Mouse (Mus musculus): ENCODE data around the gene Rspo1. TPM values are rescaled to one million over a fixed set of nuclear protein-coding genes. Genes with fewer than 3 reads are reported as not detected.
A peak's percentile ranks its signal among the peaks of the same experiment; 100 is the strongest.
"Not testable (repeated sequence)": the region's sequence is repeated elsewhere in the genome, so short reads cannot be mapped to it uniquely, and the experiment has no call there.

Gene Rspo1
- 10 to 100 TPM; 13.0 to 18.6 TPM for total RNA-seq (2021)
- long read RNA-seq, experiment 1, transcript Rspo1-201 (6 exons, 1,834 nt) = major isoform, 31 of 32 reads
- long read RNA-seq, experiment 1, partial matches to known transcripts = 0 of 32 reads
- long read RNA-seq, experiment 1, other reads (novel, unspliced or antisense) = 1 of 32 reads
- long read RNA-seq, experiment 2, transcript Rspo1-201 (6 exons, 1,834 nt) = major isoform, 25 of 29 reads
- long read RNA-seq, experiment 2, partial matches to known transcripts = 2 of 29 reads
- long read RNA-seq, experiment 2, other reads (novel, unspliced or antisense) = 2 of 29 reads

DNA sequence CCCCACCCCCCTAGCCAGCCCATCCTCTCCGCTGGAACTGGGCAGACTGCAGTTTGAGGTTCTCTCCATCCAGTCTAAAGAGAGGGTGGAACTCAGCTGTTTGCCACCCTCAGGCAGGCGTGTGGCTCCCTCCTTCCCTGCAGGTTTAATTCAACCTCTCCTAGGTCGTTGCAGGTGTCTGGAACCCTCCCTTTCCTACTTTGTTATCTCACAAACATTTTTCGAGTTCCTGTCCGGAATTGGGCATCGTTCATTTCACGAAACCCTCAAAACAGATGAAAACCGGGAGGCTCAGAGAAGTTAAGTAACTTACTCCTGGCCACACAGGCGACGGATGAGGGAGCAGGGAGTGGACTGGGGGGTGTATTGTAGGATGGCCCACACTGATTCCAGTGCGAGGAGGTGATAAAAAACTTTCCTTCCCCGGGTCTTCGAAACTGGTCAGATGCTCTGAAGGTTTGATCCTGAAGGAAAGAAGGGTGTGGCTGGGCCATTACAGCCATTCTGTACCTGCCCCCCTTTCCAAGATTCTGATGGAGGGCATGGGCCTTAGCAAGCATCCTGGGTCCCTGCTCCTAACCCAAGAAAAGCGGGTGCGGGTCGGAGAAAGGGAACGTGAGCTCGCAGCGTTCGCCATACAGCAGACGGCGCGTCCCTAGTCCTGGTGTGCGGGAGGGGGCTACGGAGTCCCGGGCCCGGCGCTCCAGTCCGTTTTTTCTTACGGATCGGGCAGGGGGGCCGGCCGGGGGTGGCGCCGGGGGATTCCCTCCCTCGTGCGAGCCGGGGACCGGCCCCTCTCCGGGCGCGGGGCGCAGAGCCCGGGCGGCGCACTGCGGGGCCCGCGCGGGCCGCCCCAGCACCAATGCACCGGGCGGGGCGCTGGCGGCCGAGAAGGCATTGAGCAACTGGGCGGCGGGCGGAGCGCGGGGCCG, at the start of gene Rspo1:
TSS of gene Rspo1 (plus strand) at position 760 of the 932 bp plus-strand sequence.
- no peak for DNase-seq (ENCODE audit: low spot score in 2 of 2)

DNA sequence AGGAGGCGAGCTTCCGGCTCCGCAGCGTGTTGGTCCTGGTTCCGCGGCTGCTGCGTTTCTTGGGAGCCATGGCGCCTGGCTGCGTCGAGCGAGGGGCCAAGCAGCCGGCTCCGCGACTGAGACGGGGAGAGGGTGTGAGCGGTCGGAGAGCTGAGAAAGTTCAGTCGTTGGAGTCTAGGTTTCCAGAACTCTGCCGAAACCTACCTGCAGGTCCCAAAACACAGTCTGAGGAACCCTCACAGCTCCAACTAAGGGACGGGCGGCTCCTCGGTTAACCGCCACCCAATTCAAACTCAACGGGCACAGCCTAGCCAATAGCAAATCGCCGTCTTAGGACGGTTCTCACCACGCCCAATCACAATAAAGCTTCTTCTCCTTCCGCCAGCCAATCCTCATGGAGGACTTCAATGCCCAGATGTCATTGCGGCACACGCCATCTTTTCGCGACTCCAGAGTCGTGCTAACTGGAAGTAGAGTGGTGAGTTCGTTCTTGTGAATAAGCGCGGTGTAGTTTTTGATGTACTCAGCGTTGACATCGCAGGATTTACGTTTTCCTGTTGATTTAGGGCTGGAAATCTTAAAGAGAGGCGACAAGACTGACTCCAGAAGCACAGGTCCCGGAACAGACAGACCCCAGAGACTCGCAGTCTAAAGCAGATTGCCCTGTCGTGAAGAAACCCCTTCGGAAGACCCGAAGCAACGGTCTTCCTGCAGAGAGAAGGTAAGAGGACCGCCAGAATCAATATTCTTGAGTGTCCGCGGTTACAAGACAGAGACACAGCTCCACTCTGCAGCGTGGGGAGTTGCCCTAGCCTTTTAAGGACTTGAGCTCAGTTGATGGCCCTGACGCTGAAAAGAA, 49.4 kb upstream of the Rspo1 start, which contains the start of gene 9930104L06Rik:
TSS of gene 9930104L06Rik (plus strand) at position 436 of the 859 bp plus-strand sequence.
- peak; percentile 91 to 98 for DNase-seq (ENCODE audit: low spot score in 2 of 2)

DNA sequence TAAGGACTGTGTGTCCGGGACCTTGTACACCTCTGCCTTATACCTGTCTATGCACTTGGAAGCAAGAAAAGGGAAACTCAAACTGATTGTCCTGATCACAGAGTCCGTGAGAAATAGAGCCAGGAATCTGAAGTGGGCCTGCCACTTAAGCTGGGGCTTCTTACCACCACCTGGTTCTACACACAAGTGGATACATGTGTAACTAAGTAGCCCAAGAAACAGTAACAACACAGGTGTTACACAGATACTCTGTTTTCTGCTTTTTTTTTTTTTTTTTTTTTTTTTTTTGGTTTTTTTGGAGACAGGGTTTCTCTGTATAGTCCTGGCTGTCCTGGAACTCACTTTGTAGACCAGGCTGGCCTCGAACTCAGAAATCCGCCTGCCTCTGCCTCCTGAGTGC, 47.0 kb upstream of the Rspo1 start, which contains the start of gene Cdca8:
TSS of gene Cdca8 (minus strand) at position 101 of the 400 bp plus-strand sequence.
- not testable (repeated sequence) for DNase-seq (ENCODE audit: low spot score in 2 of 2)

DNA sequence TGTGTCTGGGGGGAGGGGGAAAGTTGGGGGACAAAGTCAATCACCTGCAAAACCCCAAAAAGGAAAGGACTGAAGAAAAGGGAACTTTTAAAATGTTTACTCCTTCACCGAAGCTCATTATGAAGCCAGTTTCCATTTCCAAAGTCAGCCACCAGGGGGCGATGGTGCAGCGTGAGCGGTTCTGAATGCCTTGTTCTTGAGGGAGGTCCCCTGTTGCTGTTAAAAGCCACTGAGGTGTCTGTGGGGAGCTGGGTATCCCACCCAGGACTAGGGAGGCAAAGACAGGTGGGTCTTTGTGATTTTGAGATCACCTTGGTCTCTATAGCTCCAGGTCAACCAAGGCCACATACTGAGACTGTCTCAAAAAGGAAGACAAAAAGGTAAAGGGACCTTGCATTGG, 43.2 kb upstream of the Rspo1 start:
- DNase-seq (ENCODE audit: low spot score in 2 of 2) = peak; percentile 79 to 85

DNA sequence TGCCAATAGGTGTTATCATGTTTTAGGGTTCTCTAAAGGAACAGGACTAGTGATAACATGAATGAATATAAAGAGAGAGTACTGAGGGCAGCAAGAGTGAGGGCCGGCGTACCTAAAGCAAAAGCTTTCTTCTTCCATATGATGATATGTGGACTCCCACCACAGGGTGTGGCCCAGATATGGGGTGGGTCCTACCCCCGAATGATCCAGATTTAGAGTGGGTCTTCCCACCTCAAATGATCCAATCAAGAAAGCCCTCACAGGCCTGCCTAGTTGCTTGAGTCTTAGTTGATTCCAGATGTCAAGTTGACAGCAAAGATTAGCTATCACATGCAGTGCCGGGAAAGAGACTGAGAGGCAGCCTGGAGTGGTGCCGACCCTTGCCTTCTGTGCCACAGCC, 42.4 kb upstream of the Rspo1 start:
- DNase-seq (ENCODE audit: low spot score in 2 of 2) = no peak

DNA sequence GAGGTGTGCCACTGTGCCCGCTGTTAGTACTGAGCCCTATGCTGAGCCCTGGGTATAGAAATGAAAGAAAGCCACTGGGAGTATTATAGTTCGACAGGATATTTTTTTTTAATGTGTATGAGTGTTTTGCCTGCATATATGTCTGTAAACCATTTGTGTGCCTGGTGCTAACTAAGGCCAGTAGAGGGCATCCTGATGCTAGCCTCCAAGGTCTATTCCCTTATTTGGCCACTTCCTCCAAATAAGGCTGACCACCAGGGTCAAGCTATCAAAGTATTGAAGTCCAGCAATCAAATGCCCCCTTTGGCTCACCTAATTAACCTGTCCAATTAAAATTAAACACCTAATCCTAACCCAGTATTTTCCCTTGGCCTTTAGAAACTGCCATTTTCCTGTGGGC, 41.3 kb upstream of the Rspo1 start:
- DNase-seq (ENCODE audit: low spot score in 2 of 2) = no peak

DNA sequence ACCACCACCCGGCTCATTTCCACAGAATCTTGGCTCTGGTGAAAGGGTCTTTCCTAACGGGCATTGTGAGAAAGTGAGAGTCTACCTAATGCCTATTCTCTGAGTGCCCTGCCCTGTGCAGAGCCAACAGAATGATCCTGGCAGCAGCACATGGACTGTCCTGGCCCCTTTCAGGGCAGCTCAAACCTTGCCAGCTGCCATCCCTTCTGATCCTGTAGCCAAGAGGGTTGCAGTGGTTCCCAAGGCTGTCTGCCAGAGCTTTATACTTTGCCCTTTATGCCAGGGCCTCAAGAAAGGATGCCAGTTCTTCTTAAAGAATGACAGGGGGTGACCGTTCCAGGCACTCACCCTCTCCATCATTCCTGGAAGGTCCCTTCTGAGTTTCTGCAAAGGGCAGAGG, 36.7 kb upstream of the Rspo1 start:
- DNase-seq (ENCODE audit: low spot score in 2 of 2) = no peak

DNA sequence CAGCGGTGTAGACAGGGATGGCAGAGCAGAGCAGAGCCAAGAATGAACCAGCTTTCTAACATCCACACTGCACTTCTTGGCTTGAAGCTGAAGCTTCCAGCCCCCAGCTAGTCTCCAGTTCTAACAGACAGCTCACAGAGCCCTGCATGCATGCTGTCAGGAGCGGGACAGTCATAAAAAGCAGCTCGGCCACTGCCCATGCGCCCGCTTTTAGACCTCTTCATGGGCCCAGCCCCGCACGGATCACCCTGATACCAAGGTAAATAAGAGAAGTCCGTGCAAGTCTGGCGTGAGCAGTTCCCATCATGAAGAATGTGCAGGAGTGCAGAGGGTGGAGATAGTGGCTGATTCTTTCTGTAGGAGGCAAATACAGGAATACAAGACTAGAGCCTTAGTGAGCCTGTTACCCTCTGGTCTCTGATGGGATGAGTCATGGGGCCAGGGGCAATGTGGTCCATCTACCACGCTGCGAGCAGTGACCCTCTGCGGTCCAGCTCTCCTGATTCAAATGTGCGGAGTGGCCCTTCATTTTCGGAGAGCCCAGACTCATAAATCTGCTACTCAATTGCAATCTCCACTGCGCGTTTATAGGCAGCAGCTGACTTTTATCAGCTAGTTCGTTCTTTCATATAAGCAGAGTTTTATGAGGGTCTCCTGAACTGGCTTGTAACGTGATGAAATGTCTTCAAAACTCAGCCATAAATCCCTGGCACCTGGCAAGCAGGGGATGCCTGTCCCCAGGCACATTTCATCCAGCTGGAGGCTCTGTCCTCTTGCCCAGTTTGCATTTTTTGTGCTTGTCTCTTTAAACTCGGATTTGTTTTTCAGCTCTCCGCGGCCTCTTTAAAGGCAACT, 35.8 kb upstream of the Rspo1 start:
- no peak for DNase-seq (ENCODE audit: low spot score in 2 of 2)

DNA sequence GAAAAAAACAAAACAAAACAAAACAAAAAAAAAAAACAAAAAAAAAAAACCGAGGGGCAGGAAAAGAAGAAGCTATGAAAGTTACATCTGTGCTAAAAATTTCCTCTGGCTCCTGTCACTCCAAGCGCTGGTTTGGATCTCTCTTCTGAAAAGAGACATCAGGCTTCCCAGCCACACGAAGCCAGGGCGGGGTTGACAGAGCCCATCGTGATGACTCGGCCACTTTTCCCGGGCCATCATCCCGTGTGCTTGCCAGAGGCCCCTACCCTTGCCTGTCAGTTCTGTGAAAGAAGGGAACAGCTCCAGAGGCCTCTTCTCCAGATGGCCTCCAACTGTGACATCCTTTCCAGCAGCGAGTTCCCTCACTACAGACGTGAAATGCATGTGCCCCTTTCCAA, 35.2 kb upstream of the Rspo1 start:
- DNase-seq (ENCODE audit: low spot score in 2 of 2) = no peak

DNA sequence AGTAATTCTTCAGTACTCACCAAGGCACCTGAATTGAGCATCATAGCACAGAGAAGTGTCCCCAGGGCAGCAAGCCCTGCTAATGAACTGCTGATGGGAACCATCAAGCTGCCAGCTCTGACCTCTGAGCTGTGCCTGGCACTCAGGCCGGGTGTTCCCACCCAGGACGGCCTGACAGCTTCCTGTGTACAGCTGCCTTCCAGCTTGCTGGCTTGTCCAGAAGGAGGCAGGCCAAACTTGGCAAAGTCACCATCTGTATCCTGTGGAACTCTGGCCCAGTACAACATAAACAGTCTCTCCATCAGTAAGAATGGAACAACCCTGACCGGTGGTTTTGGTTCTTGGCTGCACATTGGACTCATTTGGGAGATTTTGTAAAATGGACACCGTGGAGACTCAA, 32.7 kb upstream of the Rspo1 start:
- DNase-seq (ENCODE audit: low spot score in 2 of 2) = no peak

DNA sequence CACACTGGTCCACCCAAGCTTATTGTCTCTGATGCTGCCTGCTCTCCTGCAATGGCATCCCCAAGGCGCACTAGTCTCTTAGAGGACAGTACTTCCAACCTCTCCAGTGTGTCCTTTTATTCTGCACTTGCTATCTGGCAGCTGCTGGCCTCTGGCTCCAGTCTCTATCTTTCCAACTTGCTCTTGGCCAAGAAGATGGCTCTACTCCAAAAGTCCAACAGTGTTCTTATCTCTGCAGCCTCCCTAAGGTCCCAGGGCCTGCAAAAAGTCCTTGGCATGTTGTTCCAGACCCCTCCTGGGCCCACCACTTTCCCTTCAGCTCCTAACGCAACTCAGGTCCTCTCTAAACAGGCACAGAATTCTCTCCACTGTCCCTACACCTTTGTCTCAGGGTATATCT, 28.9 kb upstream of the Rspo1 start:
- DNase-seq (ENCODE audit: low spot score in 2 of 2) = no peak

DNA sequence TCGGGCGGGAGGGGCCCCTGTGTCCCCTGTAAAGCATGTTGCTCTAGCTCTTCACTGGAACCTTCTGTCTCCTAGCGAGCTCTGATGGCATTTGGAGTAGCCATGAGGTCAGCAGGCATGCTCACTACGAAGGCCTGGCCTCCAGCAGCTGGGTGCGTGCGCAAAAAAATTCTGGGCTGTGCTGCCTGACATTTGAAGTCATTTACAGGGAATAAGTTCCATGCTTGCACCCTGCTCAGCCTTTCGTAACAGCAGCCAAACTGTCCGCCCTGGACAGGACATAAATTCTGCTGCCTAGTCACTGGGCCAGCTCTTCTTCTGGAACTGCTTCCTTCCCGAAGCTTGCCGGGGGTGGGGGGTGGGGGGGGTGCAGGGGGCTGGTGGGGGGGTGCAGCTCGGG, 27.2 kb upstream of the Rspo1 start:
- no peak for DNase-seq (ENCODE audit: low spot score in 2 of 2)

DNA sequence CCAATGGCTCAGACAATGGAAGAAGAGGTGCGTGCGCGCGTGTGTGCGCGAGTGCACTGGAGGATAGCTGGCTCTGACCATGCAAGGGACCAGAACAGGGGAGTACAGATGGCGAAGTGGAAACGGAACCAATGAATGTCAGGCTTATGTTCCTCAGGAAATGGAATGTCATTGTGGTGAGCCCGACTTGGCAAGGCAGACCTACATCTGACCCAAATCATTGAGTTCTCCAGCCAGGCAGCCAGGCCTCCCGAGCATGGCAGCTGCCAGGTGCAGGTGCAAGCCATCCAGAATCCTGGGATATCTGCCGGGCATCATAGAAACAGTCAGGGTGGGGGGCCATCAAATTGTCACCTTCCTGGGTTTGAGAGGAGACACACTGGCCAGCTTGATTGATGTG, 25.3 kb upstream of the Rspo1 start:
- no peak for DNase-seq (ENCODE audit: low spot score in 2 of 2)

DNA sequence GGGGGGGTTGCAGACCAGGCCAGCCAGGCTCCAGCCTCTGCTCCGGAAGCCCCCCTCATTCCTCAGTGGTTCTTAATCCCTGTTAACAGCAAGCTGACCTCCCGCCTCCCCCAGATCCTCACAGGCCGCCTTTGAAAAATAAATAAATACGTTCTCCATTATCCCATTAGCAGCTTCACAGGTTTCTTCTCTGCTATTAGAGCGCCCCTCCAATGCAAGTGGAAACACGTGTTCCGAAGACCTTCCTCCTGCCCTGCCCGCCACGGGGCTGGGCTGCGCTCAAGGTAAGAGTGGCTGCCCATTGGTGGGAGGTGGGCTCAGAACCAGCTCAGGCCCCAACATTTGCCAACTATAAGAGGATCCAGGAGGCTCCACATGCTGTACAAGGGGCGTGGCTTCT, 23.7 kb upstream of the Rspo1 start:
- no peak for DNase-seq (ENCODE audit: low spot score in 2 of 2)

DNA sequence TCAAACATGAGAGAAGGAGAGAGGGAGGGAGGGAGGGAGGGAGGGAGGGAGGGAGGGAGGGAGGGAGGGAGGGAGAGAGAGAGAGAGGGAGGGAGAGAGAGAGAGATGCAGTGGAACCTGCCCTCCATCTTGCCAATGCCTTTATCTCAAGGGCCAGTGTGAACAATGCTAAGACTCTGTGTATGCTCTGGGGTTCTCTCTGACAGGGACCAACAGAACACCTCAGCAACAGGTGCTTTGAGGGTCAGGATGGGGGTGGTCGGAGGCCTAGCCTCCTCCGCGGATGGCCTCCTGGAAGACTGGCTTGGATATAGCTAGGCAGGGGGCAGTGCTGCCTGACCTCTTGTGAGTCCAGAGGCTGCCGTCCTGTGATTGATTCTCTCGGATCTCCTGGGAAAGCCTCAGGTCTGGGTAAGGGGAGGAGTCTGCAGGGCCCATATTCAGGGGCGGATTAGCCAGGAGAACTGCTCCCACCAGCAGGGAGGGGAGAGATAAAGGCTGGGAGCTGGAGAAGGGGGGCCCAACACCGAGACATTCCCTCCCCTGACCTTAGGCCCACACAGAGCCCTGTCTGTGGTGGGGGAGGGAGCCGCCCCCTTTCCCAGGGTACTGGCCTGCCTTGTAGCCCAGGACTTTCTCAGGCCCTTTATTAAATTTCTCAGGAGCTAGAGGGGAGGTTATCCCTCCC, 21.2 kb upstream of the Rspo1 start:
- DNase-seq (ENCODE audit: low spot score in 2 of 2) = no peak

DNA sequence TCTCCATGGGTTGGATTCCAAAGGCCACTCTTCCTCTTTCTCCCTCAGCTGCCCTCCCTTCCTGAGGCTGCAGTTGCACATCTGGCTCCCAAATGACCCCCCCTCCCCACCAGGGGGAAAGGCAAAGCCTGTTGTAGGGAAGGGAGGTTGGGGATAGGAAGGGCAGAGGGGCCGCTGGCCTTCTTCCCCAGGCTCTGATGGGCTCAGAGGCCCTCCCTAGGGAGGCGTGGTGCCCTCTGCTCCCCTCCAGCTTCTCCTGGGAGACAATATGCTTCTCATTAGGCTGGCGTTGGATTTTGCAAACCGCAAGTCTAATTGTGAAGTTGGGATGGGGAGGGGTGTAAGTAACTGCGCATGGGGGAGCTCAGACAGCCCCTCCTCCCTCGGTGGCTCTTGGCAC, 17.5 kb upstream of the Rspo1 start:
- DNase-seq (ENCODE audit: low spot score in 2 of 2) = no peak

DNA sequence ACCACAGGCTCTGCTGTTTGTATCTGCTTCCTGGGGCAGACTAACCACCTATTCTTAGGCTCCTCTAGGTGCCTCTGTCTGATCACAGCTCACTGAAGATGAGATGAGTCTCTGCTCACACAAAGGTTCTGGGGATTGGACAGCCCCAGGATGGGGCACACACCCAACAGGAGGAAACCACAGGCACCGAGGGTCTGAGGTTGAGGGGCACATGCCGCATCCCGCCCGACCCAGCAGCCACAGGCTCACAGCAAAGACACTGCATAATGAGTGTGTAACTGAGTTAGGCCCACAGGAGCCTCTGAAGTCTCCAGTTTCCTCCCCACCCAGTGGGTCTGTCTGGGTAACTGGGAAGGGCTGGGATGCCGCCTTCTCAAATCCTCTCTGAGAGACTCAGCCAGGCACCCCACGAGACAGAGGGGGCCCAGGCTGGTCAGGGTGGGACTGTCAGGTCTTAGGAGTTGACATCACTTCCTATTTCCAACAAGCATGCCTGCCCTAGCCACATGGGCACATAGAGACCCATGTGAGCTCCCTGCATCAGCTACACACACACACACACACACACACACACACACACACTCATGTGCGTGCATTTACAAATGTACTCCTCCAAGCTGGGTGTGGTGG, 16.9 kb upstream of the Rspo1 start:
- no peak for DNase-seq (ENCODE audit: low spot score in 2 of 2)

DNA sequence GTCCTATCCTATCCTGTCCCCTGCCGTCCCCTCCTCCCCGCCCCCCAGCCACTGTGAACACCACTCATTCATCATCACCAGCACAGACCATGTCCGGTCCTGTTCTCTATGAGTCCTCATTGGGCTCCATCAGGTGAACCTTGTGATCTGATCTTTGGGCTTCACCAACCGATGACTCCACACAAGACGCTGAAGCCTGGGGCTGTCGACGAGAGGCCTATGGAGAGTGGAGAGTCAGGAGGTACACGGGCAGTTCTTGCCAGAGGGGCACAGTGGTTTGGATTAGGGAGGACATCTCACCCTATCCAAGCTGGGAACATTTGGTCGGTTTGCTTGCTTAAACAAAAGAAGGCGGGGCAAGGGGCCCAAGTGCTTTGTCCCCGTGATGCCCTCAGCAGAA, 16.0 kb upstream of the Rspo1 start:
- DNase-seq (ENCODE audit: low spot score in 2 of 2) = no peak

DNA sequence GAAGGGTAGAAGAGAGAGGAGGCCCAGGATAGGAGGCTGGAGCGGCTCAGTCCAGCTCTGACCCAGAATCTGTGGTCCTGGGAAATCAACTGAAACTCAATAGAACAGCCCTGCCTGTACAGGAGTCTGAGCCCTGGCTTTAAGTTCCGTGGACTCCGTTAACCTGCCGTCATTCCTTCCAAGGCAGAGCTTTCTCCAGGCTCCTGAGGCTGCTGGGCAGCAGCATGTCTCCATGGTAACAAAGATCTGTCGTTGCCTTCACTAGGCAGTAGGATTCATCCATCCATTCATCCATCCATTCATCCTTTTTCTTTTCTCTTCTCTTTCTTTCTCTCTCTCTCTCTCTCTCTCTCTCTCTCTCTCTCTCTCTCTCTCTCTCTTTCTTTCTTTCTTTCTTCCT, 15.6 kb upstream of the Rspo1 start:
- no peak for DNase-seq (ENCODE audit: low spot score in 2 of 2)

All from layer of hippocampus, postnatal 14 days (tissue).